Comparison of ENCODE assay signal across 9 mouse cellular contexts in the genomic region with DNA sequence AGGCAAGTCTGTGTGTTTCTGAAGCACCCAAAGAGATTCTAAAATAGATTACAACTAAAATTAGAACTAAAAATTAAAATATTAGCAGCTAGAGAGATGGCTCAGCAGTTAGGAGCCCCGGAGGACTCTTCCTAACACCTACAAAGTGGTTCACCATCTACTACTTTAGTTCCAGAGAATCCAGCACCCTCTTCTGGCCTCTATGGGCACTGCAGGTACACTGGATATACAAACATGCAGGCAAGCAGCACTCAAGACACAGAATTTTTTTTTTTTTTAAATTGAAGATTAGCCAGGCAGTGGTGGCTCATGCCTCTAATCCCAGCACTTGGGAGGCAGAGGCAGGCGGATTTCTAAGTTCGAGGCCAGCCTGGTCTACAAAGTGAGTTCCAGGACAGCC. TPM values are rescaled to one million over a fixed set of nuclear protein-coding genes. Genes with fewer than 3 reads are reported as not detected.
DNase-seq lines count a peak whose midpoint lies in the region; ATAC-seq and TF ChIP-seq lines count a peak whose summit lies in the region.
"Had no signal": no experiment of that assay in that cellular context is flagged by ENCODE, and none has a peak within 500 bp of the region (broad histone marks: within the 10 kb centered on the region; RNA-seq: fewer than 3 reads in every experiment).

No protein-coding gene starts in this region.

- peaks cover 92% of the 10 kb centered on the region for H3K36me3 ChIP-seq in midbrain, embryonic 14.5 days (ENCODE audit: control insufficient read depth, insufficient read depth, low read length)
- peaks cover 86% of the 10 kb centered on the region for H3K36me3 ChIP-seq in midbrain, embryonic 13.5 days
- peaks cover 18% of the 10 kb centered on the region for H3K36me3 ChIP-seq in splenic B cell, adult 2 months (ENCODE audit: control insufficient read depth, insufficient read depth, low read length, poor library complexity, severe bottlenecking)

- no peak overlapping the region for H3K4me3 ChIP-seq in midbrain, embryonic 14.5 days (replicated peaks; ENCODE audit: low read depth, low read length)
- no peak overlapping the region for H3K4me3 ChIP-seq in midbrain, embryonic 13.5 days (replicated peaks)
- H3K4me3 ChIP-seq: neural tube, embryonic 12.5 days had no signal

- no peak overlapping the region for H3K4me2 ChIP-seq in midbrain, embryonic 14.5 days (ENCODE audit: low read length)
- H3K4me2 ChIP-seq in midbrain, embryonic 13.5 days (replicated peaks) = no peak overlapping the region
- H3K4me2 ChIP-seq: neural tube, embryonic 12.5 days had no signal

- no peak overlapping the region for H3K27ac ChIP-seq in midbrain, embryonic 14.5 days (replicated peaks; ENCODE audit: low read depth, low read length)
- no peak overlapping the region for H3K27ac ChIP-seq in midbrain, embryonic 13.5 days
- H3K27ac ChIP-seq: neural tube, embryonic 12.5 days had no signal

- TF ChIP-seq CTCF in brain, embryonic 14.5 days (IDR thresholded peaks at IDR 0.05; ENCODE audit: borderline replicate concordance, extremely low read depth, insufficient read depth, insufficient read length) = peak; percentile 44; the same call in 1 of the 2 replicates

- no peaks in the 10 kb centered on the region for H3K9me3 ChIP-seq in midbrain, embryonic 14.5 days (ENCODE audit: control insufficient read depth, low read length)
- no peaks in the 10 kb centered on the region for H3K9me3 ChIP-seq in midbrain, embryonic 13.5 days
- H3K9me3 ChIP-seq: neural tube, embryonic 12.5 days had no signal

- H3K4me1 ChIP-seq in midbrain, embryonic 14.5 days (ENCODE audit: control insufficient read depth, insufficient read depth, low read length) = no peaks in the 10 kb centered on the region
- no peaks in the 10 kb centered on the region for H3K4me1 ChIP-seq in midbrain, embryonic 13.5 days (replicated peaks)
- H3K4me1 ChIP-seq: neural tube, embryonic 12.5 days had no signal

- ATAC-seq in frontal cortex, adult (ENCODE audit: low TSS enrichment) = no peak
- ATAC-seq in midbrain, embryonic 14.5 days (ENCODE audit: low FRiP score, low TSS enrichment) = no peak
- ATAC-seq in midbrain, embryonic 13.5 days = no peak

- no peak for TF ChIP-seq POLR2A in brain, embryonic 14.5 days (IDR thresholded peaks at IDR 0.05; ENCODE audit: borderline replicate concordance, extremely low read depth, insufficient read depth, insufficient read length, poor library complexity, severe bottlenecking)

- H3K27me3 ChIP-seq in midbrain, embryonic 14.5 days (ENCODE audit: control insufficient read depth, insufficient read depth, low read length) = no peaks in the 10 kb centered on the region
- H3K27me3 ChIP-seq in midbrain, embryonic 13.5 days = no peaks in the 10 kb centered on the region
- no peaks in the 10 kb centered on the region for H3K27me3 ChIP-seq in splenic B cell, adult 2 months (ENCODE audit: control insufficient read depth, insufficient read depth, low read length, poor library complexity, severe bottlenecking)
- H3K27me3 ChIP-seq: neural tube, embryonic 12.5 days had no signal

- peak; percentile 41 to 59 for DNase-seq in frontal cortex, postnatal 10 days (ENCODE audit: low spot score in 2 of 2)
- DNase-seq in midbrain, embryonic 14.5 days = peak; percentile 61
- peak; percentile 24 for DNase-seq in brain, embryonic 14.5 days (ENCODE audit: low read depth)
- peak; percentile 55 to 85 for DNase-seq in kidney, postnatal 36 days
- peak; percentile 67 for DNase-seq in splenic B cell, adult 2 months (ENCODE audit: low read depth, low spot score)
- DNase-seq in ovary, postnatal 10 days (ENCODE audit: low spot score) = no peak

- 96% methylated on average over 3 of the region's 3 CpGs for WGBS in midbrain, embryonic 14.5 days
- 92% methylated on average over 3 of the region's 3 CpGs for WGBS in midbrain, embryonic 13.5 days

- H3K9ac ChIP-seq in midbrain, embryonic 14.5 days (replicated peaks; ENCODE audit: low read length) = no peak overlapping the region
- no peak overlapping the region for H3K9ac ChIP-seq in midbrain, embryonic 13.5 days (replicated peaks)
- H3K9ac ChIP-seq: neural tube, embryonic 12.5 days had no signal

RNA-seq across cellular contexts. Expression of a gene that starts 8.1 kb away (rescaled TPM):
- polyA plus RNA-seq in midbrain, embryonic 14.5 days (2014; fragmentation: Nextera tagmentation; extraction: Ambion mirVana) = 1.7 and 2.0 TPM in 2 replicates
- 1.2 and 1.6 TPM in 2 replicates for polyA plus RNA-seq in midbrain, embryonic 13.5 days (2015; fragmentation: Nextera tagmentation; extraction: Ambion mirVana)
- 1.8 TPM in 2 replicates for polyA plus RNA-seq in brain, embryonic 14.5 days (2012; rRNA removed)

RNA-seq across cellular contexts. Expression of a gene that starts 8.8 kb away (rescaled TPM):
- polyA plus RNA-seq in midbrain, embryonic 14.5 days (2014; fragmentation: Nextera tagmentation; extraction: Ambion mirVana) = 129 and 151 TPM in 2 replicates
- 152 and 160 TPM in 2 replicates for polyA plus RNA-seq in midbrain, embryonic 13.5 days (2015; fragmentation: Nextera tagmentation; extraction: Ambion mirVana)
- polyA plus RNA-seq in brain, embryonic 14.5 days (2012; rRNA removed) = 110 and 121 TPM in 2 replicates

RNA-seq across cellular contexts. Expression of a gene that starts 45.8 kb away (rescaled TPM):
- polyA plus RNA-seq in midbrain, embryonic 14.5 days (2014; fragmentation: Nextera tagmentation; extraction: Ambion mirVana) = 42.9 and 60.7 TPM in 2 replicates
- 48.0 and 50.7 TPM in 2 replicates for polyA plus RNA-seq in midbrain, embryonic 13.5 days (2015; fragmentation: Nextera tagmentation; extraction: Ambion mirVana)
- 29.7 and 30.1 TPM in 2 replicates for polyA plus RNA-seq in brain, embryonic 14.5 days (2012; rRNA removed)

RNA-seq across cellular contexts. Expression of a gene that starts 58.1 kb away (rescaled TPM):
- 137 and 146 TPM in 2 replicates for polyA plus RNA-seq in midbrain, embryonic 14.5 days (2014; fragmentation: Nextera tagmentation; extraction: Ambion mirVana)
- polyA plus RNA-seq in midbrain, embryonic 13.5 days (2015; fragmentation: Nextera tagmentation; extraction: Ambion mirVana) = 149 and 150 TPM in 2 replicates
- polyA plus RNA-seq in brain, embryonic 14.5 days (2012; rRNA removed) = 157 and 195 TPM in 2 replicates

RNA-seq across cellular contexts. Expression of a gene that starts 59.7 kb away (rescaled TPM):
- polyA plus RNA-seq in midbrain, embryonic 14.5 days (2014; fragmentation: Nextera tagmentation; extraction: Ambion mirVana) = 0.08 TPM in 1 of 2 replicates, not detected in the other
- not detected in 2 replicates for polyA plus RNA-seq in midbrain, embryonic 13.5 days (2015; fragmentation: Nextera tagmentation; extraction: Ambion mirVana)
- not detected in 2 replicates for polyA plus RNA-seq in brain, embryonic 14.5 days (2012; rRNA removed)
- polyA plus RNA-seq: neural tube, embryonic 12.5 days had no signal
